Mouse (Mus musculus): ENCODE results near the gene Nutm2. TPM values are rescaled to one million over a fixed set of nuclear protein-coding genes. Genes with fewer than 3 reads are reported as not detected.
"Not testable (repeated sequence)": the region's sequence is repeated elsewhere in the genome, so short reads cannot be mapped to it uniquely, and the experiment has no call there.

Nutm2 gene
- polyA plus RNA-seq, 2 experiments, result not detected

GRCm38 (mm10) chr13:50464621-50465562, 2.2 kb upstream of the Nutm2 start:
- Histone ChIP-seq H3K27me3 (ENCODE audit: control insufficient read depth, insufficient read depth, low read length) (no peaks in the 10 kb centered on the region), H3K4me3 (replicated peaks; ENCODE audit: low read length) (peak overlapping the region; percentile 25; the same call in 1 of the 2 replicates), H3K4me2 (replicated peaks; ENCODE audit: low read depth, low read length, severe bottlenecking) (peak overlapping the region; percentile 43), H3K27ac (replicated peaks; ENCODE audit: low read depth, low read length) (no peak overlapping the region), H3K4me1 (ENCODE audit: control insufficient read depth, insufficient read depth, low read length) (no peaks in the 10 kb centered on the region), H3K9me3 (ENCODE audit: control insufficient read depth, low read length) (no peaks in the 10 kb centered on the region), H3K36me3 (ENCODE audit: control insufficient read depth, insufficient read depth, low read length) (no peaks in the 10 kb centered on the region), H3K9ac (ENCODE audit: low read depth, low read length, severe bottlenecking) (no peak overlapping the region)
- TF ChIP-seq POLR2A (IDR thresholded peaks at IDR 0.05; ENCODE audit: borderline replicate concordance, extremely low read depth, insufficient read depth, insufficient read length), result no peak
- 37% methylated on average over 27 of the region's 27 CpGs for WGBS
- ATAC-seq (ENCODE audit: low FRiP score, low read depth) (no peak), DNase-seq (ENCODE audit: low spot score) (no peak)

GRCm38 (mm10) chr13:50488510-50488909, 21.4 kb downstream of the Nutm2 start:
- H3K36me3 ChIP-seq (ENCODE audit: control insufficient read depth, insufficient read depth, low read length); DNase-seq (ENCODE audit: low spot score); H3K4me3 ChIP-seq (replicated peaks; ENCODE audit: low read length); H3K4me2 ChIP-seq (replicated peaks; ENCODE audit: low read depth, low read length, severe bottlenecking); H3K9ac ChIP-seq (ENCODE audit: low read depth, low read length, severe bottlenecking); H3K27me3 ChIP-seq (ENCODE audit: control insufficient read depth, insufficient read depth, low read length); ATAC-seq (ENCODE audit: low FRiP score, low read depth); H3K27ac ChIP-seq (replicated peaks; ENCODE audit: low read depth, low read length); H3K4me1 ChIP-seq (ENCODE audit: control insufficient read depth, insufficient read depth, low read length); H3K9me3 ChIP-seq (ENCODE audit: control insufficient read depth, low read length): not testable (repeated sequence)

GRCm38 (mm10) chr13:50510470-50511343, 43.6 kb downstream of the Nutm2 start:
- H3K4me2 ChIP-seq (replicated peaks; ENCODE audit: low read depth, low read length, severe bottlenecking); H3K9ac ChIP-seq (ENCODE audit: low read depth, low read length, severe bottlenecking); DNase-seq (ENCODE audit: low spot score); H3K27ac ChIP-seq (replicated peaks; ENCODE audit: low read depth, low read length); H3K27me3 ChIP-seq (ENCODE audit: control insufficient read depth, insufficient read depth, low read length); H3K36me3 ChIP-seq (ENCODE audit: control insufficient read depth, insufficient read depth, low read length); H3K4me3 ChIP-seq (replicated peaks; ENCODE audit: low read length); ATAC-seq (ENCODE audit: low FRiP score, low read depth); H3K9me3 ChIP-seq (ENCODE audit: control insufficient read depth, low read length); H3K4me1 ChIP-seq (ENCODE audit: control insufficient read depth, insufficient read depth, low read length): not testable (repeated sequence)
- WGBS, result 86% methylated on average over 9 of the region's 9 CpGs

Other genes with a start within 250 kb of the Nutm2 start
- gene Gm906, start 217.0 kb upstream of the Nutm2 start, polyA plus RNA-seq (2012; rRNA removed), result not detected in 2 replicates
- gene Gm906, start 217.0 kb upstream of the Nutm2 start, polyA plus RNA-seq (2014; fragmentation: Nextera tagmentation; extraction: Ambion mirVana), result not detected in 2 replicates
- 38.8 and 42.9 TPM in 2 replicates for gene Fbxw17, start 49.4 kb upstream of the Nutm2 start, polyA plus RNA-seq (2012; rRNA removed)
- 33.0 and 33.5 TPM in 2 replicates for gene Fbxw17, start 49.4 kb upstream of the Nutm2 start, polyA plus RNA-seq (2014; fragmentation: Nextera tagmentation; extraction: Ambion mirVana)
- not detected in 2 replicates for gene Gm47429, start 23.4 kb upstream of the Nutm2 start, polyA plus RNA-seq (2012; rRNA removed)
- not detected in 2 replicates for gene Gm47429, start 23.4 kb upstream of the Nutm2 start, polyA plus RNA-seq (2014; fragmentation: Nextera tagmentation; extraction: Ambion mirVana)
- gene Gm904, start 175.9 kb downstream of the Nutm2 start, polyA plus RNA-seq (2012; rRNA removed), result not detected in 2 replicates
- not detected in 2 replicates for gene Gm904, start 175.9 kb downstream of the Nutm2 start, polyA plus RNA-seq (2014; fragmentation: Nextera tagmentation; extraction: Ambion mirVana)
- gene Gm8765, start 231.0 kb downstream of the Nutm2 start, polyA plus RNA-seq (2012; rRNA removed), result not detected in 2 replicates
- gene Gm8765, start 231.0 kb downstream of the Nutm2 start, polyA plus RNA-seq (2014; fragmentation: Nextera tagmentation; extraction: Ambion mirVana), result not detected in 2 replicates

Data from limb, embryonic 14.5 days (tissue).